Mouse (Mus musculus) intestine, postnatal 0 days (tissue): Measurements from ENCODE around the gene Cmklr1. TPM values are rescaled to one million over a fixed set of nuclear protein-coding genes. Genes with fewer than 3 reads are reported as not detected.

Experiments
- ATAC-seq: fragments of 200-750 bp; cut with Nextera tagmentation; 2 replicates; pipeline ENCODE4 v1.8.0; 2017; ENCODE audit warnings: mild to moderate bottlenecking, moderate TSS enrichment, moderate library complexity
- H3K27ac ChIP-seq: fragments of 300-500 bp; sonication (generic); 2 replicates; pipeline ENCODE4 v1.5.1; 2014; ENCODE audit warnings: mild to moderate bottlenecking, low read depth, low read length, moderate library complexity
- H3K27me3 ChIP-seq: fragments of 300-500 bp; sonication (generic); replicated peaks from 2 replicates; pipeline ENCODE4 v1.6.1; 2014; ENCODE audit warnings: low read length, mixed read lengths; ENCODE audit not compliant: control insufficient read depth, insufficient read depth
- H3K36me3 ChIP-seq: fragments of 300-500 bp; sonication (generic); 2 replicates; pipeline ENCODE4 v1.6.1; 2014; ENCODE audit warnings: mild to moderate bottlenecking, moderate library complexity; ENCODE audit not compliant: control insufficient read depth, insufficient read depth
- H3K4me1 ChIP-seq: fragments of 300-500 bp; sonication (generic); replicated peaks from 2 replicates; pipeline ENCODE4 v1.6.1; 2014; ENCODE audit warnings: antibody characterized with exemption, low read length, mixed read lengths; ENCODE audit not compliant: control insufficient read depth, insufficient read depth
- H3K4me2 ChIP-seq: fragments of 300-500 bp; sonication (generic); replicated peaks from 2 replicates; pipeline ENCODE4 v1.6.1; 2014; ENCODE audit warnings: low read depth, mild to moderate bottlenecking, moderate library complexity
- H3K4me3 ChIP-seq: fragments of 300-500 bp; sonication (generic); 2 replicates; pipeline ENCODE4 v1.5.1; 2014; ENCODE audit warnings: low read depth, low read length
- H3K9ac ChIP-seq: fragments of 300-500 bp; sonication (generic); 2 replicates; pipeline ENCODE4 v1.6.1; 2014; ENCODE audit warnings: mild to moderate bottlenecking, low read depth, low read length
- H3K9me3 ChIP-seq: fragments of 300-500 bp; sonication (generic); 2 replicates; pipeline ENCODE4 v1.6.1; 2016; ENCODE audit warnings: mixed run types; ENCODE audit not compliant: control insufficient read depth
- CTCF ChIP-seq: sonication (generic); IDR thresholded peaks from 2 replicates; pipeline ENCODE4 v1.5.1; 2016; ENCODE audit warnings: low read depth, mild to moderate bottlenecking, control low read depth, antibody characterized with exemption, moderate library complexity
- WGBS: fragments of 180-500 bp; shearing (Covaris S2); extraction: QIAGEN DNeasy Blood & Tissue Kit; methylation state at CpG from one replicate; pipeline ENCODE4 v1.1.7; 2014; 5-methylcytosine and 5-hydroxymethylcytosine counted together
- polyA plus RNA-seq: library from polyadenylated mRNA; unstranded; fragments of >200 nt; fragmentation: Nextera tagmentation; extraction: Ambion mirVana; gene quantifications from 2 replicates; pipeline ENCODE4 v1.2.1, GENCODE M21; 2015

Cmklr1 gene
- polyA plus RNA-seq, 1 experiment from 2014 or later, result 2.1 TPM

DNA sequence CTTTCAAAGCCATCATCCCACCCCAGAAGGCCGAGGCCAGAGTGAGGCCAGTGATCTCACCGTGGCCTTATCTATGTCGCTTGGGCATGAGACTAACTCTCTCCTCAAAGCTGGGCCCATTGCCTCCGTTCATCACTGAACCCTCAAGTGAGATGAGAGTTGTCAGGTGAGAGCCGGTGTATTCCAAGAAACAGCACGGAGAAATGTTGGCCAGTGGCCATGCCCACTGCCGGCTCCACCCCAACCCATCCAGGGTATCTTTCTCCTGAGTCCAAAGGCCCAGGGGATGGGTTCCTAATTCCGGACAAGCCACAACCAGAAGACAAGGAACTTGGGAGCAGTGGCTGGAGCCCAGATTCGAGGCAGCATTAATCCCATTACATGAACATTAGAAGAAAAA, 46.8 kb downstream of the Cmklr1 start:
- Histone ChIP-seq H3K9me3 (no peaks in the 10 kb centered on the region), H3K4me2 (no peak overlapping the region), H3K9ac (no peak overlapping the region), H3K27ac (no peak overlapping the region), H3K27me3 (no peaks in the 10 kb centered on the region), H3K4me1 (no peaks in the 10 kb centered on the region), H3K4me3 (no peak overlapping the region), H3K36me3 (no peaks in the 10 kb centered on the region)
- no peak for TF ChIP-seq CTCF
- no peak for ATAC-seq
- 75% methylated on average over 9 of the region's 9 CpGs for WGBS

GRCm38 (mm10) chr5:113600803-113601202, 49.4 kb downstream of the Cmklr1 start:
- Histone ChIP-seq H3K9me3 (no peaks in the 10 kb centered on the region), H3K27ac (no peak overlapping the region), H3K9ac (no peak overlapping the region), H3K4me3 (no peak overlapping the region), H3K4me2 (no peak overlapping the region), H3K36me3 (no peaks in the 10 kb centered on the region), H3K27me3 (no peaks in the 10 kb centered on the region), H3K4me1 (no peaks in the 10 kb centered on the region)
- WGBS, result 86% methylated on average over 4 of the region's 4 CpGs
- no peak for TF ChIP-seq CTCF
- no peak for ATAC-seq

GRCm38 (mm10) chr5:113600181-113600580, 50.0 kb downstream of the Cmklr1 start:
- no peak overlapping the region for H3K27ac ChIP-seq
- H3K4me1 ChIP-seq, result no peaks in the 10 kb centered on the region
- H3K36me3 ChIP-seq, result no peaks in the 10 kb centered on the region
- TF ChIP-seq CTCF, result no peak
- no peaks in the 10 kb centered on the region for H3K27me3 ChIP-seq
- no peaks in the 10 kb centered on the region for H3K9me3 ChIP-seq
- H3K4me2 ChIP-seq, result no peak overlapping the region
- 86% methylated on average over 3 of the region's 3 CpGs for WGBS
- ATAC-seq, result no peak
- no peak overlapping the region for H3K9ac ChIP-seq
- no peak overlapping the region for H3K4me3 ChIP-seq

GRCm38 (mm10) chr5:113596780-113597353, 53.4 kb downstream of the Cmklr1 start:
- Histone ChIP-seq H3K4me3 (no peak overlapping the region), H3K36me3 (no peaks in the 10 kb centered on the region), H3K27ac (no peak overlapping the region), H3K27me3 (no peaks in the 10 kb centered on the region), H3K9me3 (no peaks in the 10 kb centered on the region), H3K4me2 (no peak overlapping the region), H3K9ac (no peak overlapping the region), H3K4me1 (no peaks in the 10 kb centered on the region)
- no peak for TF ChIP-seq CTCF
- no peak for ATAC-seq
- WGBS, result 56% methylated on average over 9 of the region's 9 CpGs

DNA sequence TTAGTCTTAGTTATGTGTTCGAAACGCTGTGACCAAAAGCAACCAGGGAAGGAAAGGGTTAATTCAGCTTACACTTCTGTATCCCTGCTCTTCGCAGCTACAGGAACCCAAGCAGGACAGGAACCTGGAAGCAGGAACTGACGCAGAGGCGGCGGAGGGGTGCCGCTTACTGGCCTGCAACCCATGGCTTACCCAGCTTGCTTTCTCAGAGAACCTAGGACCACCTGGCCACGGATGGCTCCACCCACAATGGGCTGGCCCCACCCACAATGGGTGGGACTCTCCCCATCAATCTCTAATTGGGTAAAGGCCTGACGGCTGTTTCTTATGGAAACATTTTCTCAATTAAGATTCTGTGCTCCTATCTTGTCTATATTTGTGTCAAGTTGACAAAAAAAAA, 54.0 kb downstream of the Cmklr1 start:
- no peak for ATAC-seq
- Histone ChIP-seq H3K36me3 (no peaks in the 10 kb centered on the region), H3K9me3 (no peaks in the 10 kb centered on the region), H3K27ac (no peak overlapping the region), H3K4me1 (no peaks in the 10 kb centered on the region), H3K9ac (no peak overlapping the region), H3K4me2 (no peak overlapping the region), H3K27me3 (no peaks in the 10 kb centered on the region), H3K4me3 (no peak overlapping the region)
- WGBS, result 83% methylated on average over 9 of the region's 9 CpGs
- TF ChIP-seq CTCF, result no peak

GRCm38 (mm10) chr5:113593911-113594705, 56.1 kb downstream of the Cmklr1 start:
- TF ChIP-seq CTCF, result no peak
- ATAC-seq, result no peak
- no peaks in the 10 kb centered on the region for H3K36me3 ChIP-seq
- no peak overlapping the region for H3K27ac ChIP-seq
- no peaks in the 10 kb centered on the region for H3K4me1 ChIP-seq
- 74% methylated on average over 6 of the region's 6 CpGs for WGBS
- H3K4me3 ChIP-seq, result no peak overlapping the region
- H3K9me3 ChIP-seq, result no peaks in the 10 kb centered on the region
- H3K9ac ChIP-seq, result no peak overlapping the region
- no peak overlapping the region for H3K4me2 ChIP-seq
- no peaks in the 10 kb centered on the region for H3K27me3 ChIP-seq
